Mouse (Mus musculus) stomach, embryonic 14.5 days (tissue): ENCODE measurements around the gene Erich3. TPM values are rescaled to one million over a fixed set of nuclear protein-coding genes. Genes with fewer than 3 reads are reported as not detected.

Source experiments
- ATAC-seq: fragments of 200-750 bp; cut with Nextera tagmentation; 2 replicates; pipeline ENCODE4 v1.8.0; 2017; ENCODE audit warnings: low read depth, moderate TSS enrichment; ENCODE audit not compliant: insufficient number of reproducible peaks, insufficient read depth, low FRiP score
- H3K27ac ChIP-seq: fragments of 300-500 bp; sonication (generic); 2 replicates; pipeline ENCODE4 v1.5.1; 2014; ENCODE audit warnings: mild to moderate bottlenecking, low read length, moderate library complexity, mixed read lengths
- H3K27me3 ChIP-seq: fragments of 300-500 bp; sonication (generic); 2 replicates; pipeline ENCODE4 v1.6.1; 2014; ENCODE audit warnings: low read length, control low read depth, mixed read lengths; ENCODE audit not compliant: control insufficient read depth, insufficient read depth
- H3K36me3 ChIP-seq: fragments of 300-500 bp; sonication (generic); 2 replicates; pipeline ENCODE4 v1.6.1; 2014; ENCODE audit warnings: mild to moderate bottlenecking, control low read depth, low read length, moderate library complexity, mixed read lengths; ENCODE audit not compliant: control insufficient read depth, insufficient read depth
- H3K4me1 ChIP-seq: fragments of 300-500 bp; sonication (generic); 2 replicates; pipeline ENCODE4 v1.6.1; 2014; ENCODE audit warnings: low read length, control low read depth, mixed read lengths; ENCODE audit not compliant: control insufficient read depth, insufficient read depth
- H3K4me2 ChIP-seq: fragments of 300-500 bp; sonication (generic); replicated peaks from 2 replicates; pipeline ENCODE4 v1.6.1; 2014; ENCODE audit warnings: low read depth, low read length, control low read depth
- H3K4me3 ChIP-seq: fragments of 300-500 bp; sonication (generic); 2 replicates; pipeline ENCODE4 v1.5.1; 2014; ENCODE audit warnings: low read depth, low read length, control low read depth
- H3K9ac ChIP-seq: fragments of 300-500 bp; sonication (generic); replicated peaks from 2 replicates; pipeline ENCODE4 v1.6.1; 2014; ENCODE audit warnings: low read depth, mild to moderate bottlenecking, control low read depth, low read length, moderate library complexity, mixed read lengths
- H3K9me3 ChIP-seq: fragments of 300-500 bp; sonication (generic); 2 replicates; pipeline ENCODE4 v1.6.1; 2016; ENCODE audit warnings: low read depth, low read length, control low read depth; ENCODE audit not compliant: control insufficient read depth
- WGBS: fragments of 180-500 bp; shearing (Covaris S2); extraction: QIAGEN DNeasy Blood & Tissue Kit; methylation state at CpG from one replicate; pipeline ENCODE4 v1.1.7; 2014; 5-methylcytosine and 5-hydroxymethylcytosine counted together
- polyA plus RNA-seq: library from polyadenylated mRNA; unstranded; fragments of >200 nt; fragmentation: Nextera tagmentation; extraction: Ambion mirVana; gene quantifications from 2 replicates; pipeline ENCODE4 v1.2.1, GENCODE M21; 2014

Erich3 gene
- polyA plus RNA-seq, 1 experiment from 2014 or later = 0.29 TPM

DNA sequence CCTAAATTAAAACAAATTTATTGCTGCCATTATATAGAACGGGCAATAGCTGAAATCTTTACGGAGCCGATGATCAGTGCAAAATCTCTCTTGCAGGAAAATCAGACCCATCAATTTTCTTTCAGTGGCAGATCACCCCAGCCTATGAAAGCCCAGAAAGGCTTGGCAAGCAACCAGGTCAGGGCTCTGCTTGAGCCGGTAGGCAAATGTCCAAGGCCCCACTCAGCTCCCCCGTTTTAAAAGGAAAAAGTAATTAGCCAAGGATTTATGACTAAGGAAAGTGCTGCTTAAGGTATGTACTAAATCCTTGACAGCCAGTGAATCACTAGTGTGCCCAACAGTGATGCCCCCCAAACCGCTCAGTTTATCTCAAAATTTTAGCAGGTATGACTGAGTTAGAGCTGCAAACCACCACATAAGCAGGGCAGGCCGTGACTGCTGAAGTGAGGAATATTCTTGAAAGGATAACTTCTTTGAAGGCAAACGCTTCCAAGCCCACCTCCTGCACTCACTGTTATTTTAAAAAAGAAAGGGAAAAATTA is 137.3 kb downstream of the Erich3 start:
- Histone ChIP-seq H3K9ac (no peak overlapping the region), H3K4me2 (no peak overlapping the region), H3K9me3 (no peaks in the 10 kb centered on the region), H3K36me3 (no peaks in the 10 kb centered on the region), H3K4me1 (no peaks in the 10 kb centered on the region), H3K4me3 (no peak overlapping the region), H3K27ac (no peak overlapping the region), H3K27me3 (no peaks in the 10 kb centered on the region)
- 0 out of 2 replicates have a peak, but pooled peaks have one; percentile 23 for ATAC-seq
- WGBS = 50% methylated on average over 8 of the region's 8 CpGs

DNA sequence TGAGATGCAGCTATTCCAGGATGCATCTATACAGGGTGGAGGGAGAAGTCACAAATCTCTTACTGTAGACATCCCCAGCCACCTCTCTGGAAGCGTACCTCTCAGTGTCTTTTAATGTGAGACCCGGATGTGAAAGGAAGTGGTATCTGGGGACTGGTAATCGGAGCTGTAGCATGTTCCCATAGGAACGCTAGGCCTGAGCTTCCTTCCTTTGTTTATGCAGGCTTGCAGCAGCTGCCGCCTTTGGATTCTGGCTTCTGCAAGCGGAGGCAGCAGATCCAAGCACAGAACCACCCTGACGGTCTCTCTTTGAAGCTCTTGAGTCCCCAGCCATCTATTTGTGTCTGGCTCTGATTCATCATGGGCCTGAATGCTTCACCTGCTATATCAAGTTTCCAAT is 143.0 kb downstream of the Erich3 start:
- WGBS = 22% methylated on average over 7 of the region's 7 CpGs
- ATAC-seq = no peak
- H3K27ac ChIP-seq = no peak overlapping the region

DNA sequence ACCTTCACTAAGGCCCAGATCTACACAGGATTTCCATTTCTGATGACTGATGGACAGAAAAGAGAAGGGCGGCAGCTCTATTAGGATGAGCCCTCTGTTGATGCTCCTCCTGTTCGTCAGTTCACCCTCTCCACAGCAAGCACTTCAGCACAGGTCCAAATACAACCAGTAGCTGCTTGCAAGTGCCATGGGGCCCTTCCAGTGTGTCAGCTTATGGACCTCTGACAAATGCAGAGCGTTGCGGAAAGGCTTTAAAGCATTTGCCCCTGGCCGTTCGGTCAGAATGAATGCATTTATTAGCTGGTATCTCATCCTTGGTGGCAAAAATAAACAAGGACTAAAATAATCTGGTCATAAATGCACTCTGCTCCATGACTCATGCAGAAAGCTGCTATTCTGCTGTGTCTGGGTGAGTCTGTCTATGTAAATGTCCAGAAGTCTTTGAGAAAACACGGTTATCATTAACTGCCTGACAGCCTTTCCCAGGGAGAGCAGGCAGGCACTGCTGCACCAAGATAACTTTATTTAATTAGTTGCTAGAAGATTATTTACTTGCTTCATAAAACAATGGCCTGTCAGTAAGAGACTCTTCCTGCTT is 146.7 kb downstream of the Erich3 start:
- H3K4me1 ChIP-seq = 0 out of 2 replicates have a peak, but pooled peaks cover 4% of the 10 kb centered on the region
- no peak overlapping the region for H3K4me2 ChIP-seq
- WGBS = 38% methylated on average over 7 of the region's 7 CpGs
- H3K9ac ChIP-seq = no peak overlapping the region
- H3K27ac ChIP-seq = no peak overlapping the region
- H3K27me3 ChIP-seq = no peaks in the 10 kb centered on the region
- no peak overlapping the region for H3K4me3 ChIP-seq
- no peaks in the 10 kb centered on the region for H3K9me3 ChIP-seq
- H3K36me3 ChIP-seq = no peaks in the 10 kb centered on the region
- ATAC-seq = no peak; the same call in 1 of the 2 replicates

More for the DNA sequence above, 143.0 kb downstream of the Erich3 start:
- Histone ChIP-seq H3K4me2 (no peak overlapping the region), H3K4me3 (no peak overlapping the region), H3K9me3 (no peaks in the 10 kb centered on the region), H3K36me3 (no peaks in the 10 kb centered on the region), H3K9ac (no peak overlapping the region), H3K27me3 (no peaks in the 10 kb centered on the region), H3K4me1 (0 out of 2 replicates have a peak, but pooled peaks cover 4% of the 10 kb centered on the region)

DNA sequence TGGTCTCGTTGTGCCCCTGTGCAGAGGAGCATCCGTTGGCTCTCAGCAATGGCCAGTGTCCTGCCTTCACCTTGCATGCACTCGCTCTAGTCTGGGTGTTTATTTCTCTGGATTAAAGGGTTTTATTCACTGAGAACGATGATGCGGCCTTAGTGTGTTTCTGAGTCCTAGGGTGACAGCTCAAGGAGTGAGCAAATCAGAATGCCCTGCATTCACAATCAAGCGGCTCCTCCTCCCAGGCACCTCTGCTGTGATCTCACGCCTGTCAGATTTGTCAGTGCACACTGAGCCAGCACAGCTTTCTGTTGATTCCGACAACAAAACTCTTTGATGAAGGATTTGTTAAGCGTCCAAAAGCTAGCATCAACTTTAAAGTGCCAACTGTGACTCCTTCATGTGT is 147.6 kb downstream of the Erich3 start:
- 20% methylated on average over 9 of the region's 9 CpGs for WGBS
- ATAC-seq = no peak
- Histone ChIP-seq H3K9me3 (no peaks in the 10 kb centered on the region), H3K36me3 (no peaks in the 10 kb centered on the region), H3K4me3 (no peak overlapping the region), H3K4me1 (0 out of 2 replicates have a peak, but pooled peaks cover 4% of the 10 kb centered on the region), H3K27me3 (no peaks in the 10 kb centered on the region), H3K27ac (no peak overlapping the region), H3K9ac (no peak overlapping the region), H3K4me2 (no peak overlapping the region)

DNA sequence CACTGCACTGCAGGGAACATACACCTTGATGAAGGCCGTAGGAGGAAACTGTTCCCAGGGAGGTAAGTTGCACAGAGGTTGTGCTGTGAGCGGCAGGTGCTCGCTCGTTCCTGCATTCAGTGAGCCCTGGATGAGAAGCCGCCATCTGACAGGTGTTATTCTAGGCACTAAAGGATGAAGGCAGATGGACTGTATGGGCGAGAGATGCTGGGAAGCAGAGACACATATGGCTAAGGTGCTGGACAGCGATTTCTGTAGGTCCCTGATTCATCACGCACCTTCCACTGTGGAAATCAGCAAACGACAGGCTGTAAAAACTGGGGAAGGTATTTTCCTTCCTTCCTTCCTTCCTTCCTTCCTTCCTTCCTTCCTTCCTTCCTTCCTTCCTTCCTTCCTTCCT is 148.2 kb downstream of the Erich3 start:
- ATAC-seq = no peak
- no peak overlapping the region for H3K4me3 ChIP-seq

DNA sequence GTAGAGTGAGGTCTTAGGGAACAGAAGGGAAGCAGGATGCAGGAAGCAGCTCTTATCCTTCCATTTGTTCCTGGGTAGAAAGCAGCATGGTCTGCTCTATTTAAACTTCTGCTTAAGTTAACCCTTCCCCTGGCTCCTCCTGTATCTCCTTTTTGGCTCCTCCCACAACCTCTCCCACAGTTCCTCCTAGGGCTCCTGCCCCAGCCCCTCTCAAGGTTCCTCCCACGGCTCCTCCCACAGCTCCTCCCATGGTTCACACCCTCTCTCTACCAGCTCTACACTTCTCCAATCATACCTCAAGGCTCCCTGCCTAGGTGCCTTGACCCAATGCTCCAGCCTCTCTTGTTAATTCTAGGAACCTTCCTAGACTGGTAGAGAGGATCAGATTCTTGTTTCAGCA is 149.2 kb downstream of the Erich3 start:
- WGBS = 33% methylated on average over 1 of the region's 1 CpGs
- H3K4me1 ChIP-seq = no peaks in the 10 kb centered on the region
- peaks cover 3% of the 10 kb centered on the region; the same call in 1 of the 2 replicates for H3K27me3 ChIP-seq
- no peaks in the 10 kb centered on the region for H3K36me3 ChIP-seq
- no peaks in the 10 kb centered on the region for H3K9me3 ChIP-seq
- no peak overlapping the region for H3K4me2 ChIP-seq
- H3K27ac ChIP-seq = no peak overlapping the region
- no peak overlapping the region for H3K9ac ChIP-seq
- ATAC-seq = no peak
- H3K4me3 ChIP-seq = no peak overlapping the region

More for the DNA sequence above, 148.2 kb downstream of the Erich3 start:
- H3K9me3 ChIP-seq = no peaks in the 10 kb centered on the region
- no peaks in the 10 kb centered on the region for H3K36me3 ChIP-seq
- H3K4me2 ChIP-seq = no peak overlapping the region
- no peaks in the 10 kb centered on the region for H3K4me1 ChIP-seq
- no peaks in the 10 kb centered on the region for H3K27me3 ChIP-seq
- H3K9ac ChIP-seq = no peak overlapping the region
- WGBS = 53% methylated on average over 9 of the region's 9 CpGs
- H3K27ac ChIP-seq = no peak overlapping the region

DNA sequence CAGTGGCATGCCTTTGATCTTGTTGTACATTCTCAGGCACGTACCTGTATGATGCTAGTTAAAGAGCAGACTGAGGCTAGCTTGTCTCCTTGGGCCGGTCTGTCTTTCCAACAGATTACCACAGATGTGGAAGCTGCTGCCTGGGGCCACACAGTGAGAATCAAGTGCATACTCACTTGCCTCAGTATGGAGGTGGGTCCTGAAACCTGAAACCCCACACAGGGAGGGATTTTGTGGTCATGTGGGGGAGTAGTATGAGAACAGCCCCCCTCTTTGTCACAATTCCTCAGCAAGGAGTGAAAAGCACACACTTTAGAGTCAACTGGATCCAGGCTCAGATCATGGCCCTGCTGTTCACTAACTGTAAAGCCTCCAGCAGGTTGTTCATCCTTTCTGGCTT is 151.9 kb downstream of the Erich3 start:
- Histone ChIP-seq H3K4me1 (no peaks in the 10 kb centered on the region), H3K9me3 (no peaks in the 10 kb centered on the region), H3K36me3 (no peaks in the 10 kb centered on the region), H3K4me2 (no peak overlapping the region), H3K27me3 (peaks cover 3% of the 10 kb centered on the region; the same call in 1 of the 2 replicates), H3K27ac (no peak overlapping the region), H3K9ac (no peak overlapping the region), H3K4me3 (no peak overlapping the region)
- ATAC-seq = no peak
- 40% methylated on average over 2 of the region's 2 CpGs for WGBS

DNA sequence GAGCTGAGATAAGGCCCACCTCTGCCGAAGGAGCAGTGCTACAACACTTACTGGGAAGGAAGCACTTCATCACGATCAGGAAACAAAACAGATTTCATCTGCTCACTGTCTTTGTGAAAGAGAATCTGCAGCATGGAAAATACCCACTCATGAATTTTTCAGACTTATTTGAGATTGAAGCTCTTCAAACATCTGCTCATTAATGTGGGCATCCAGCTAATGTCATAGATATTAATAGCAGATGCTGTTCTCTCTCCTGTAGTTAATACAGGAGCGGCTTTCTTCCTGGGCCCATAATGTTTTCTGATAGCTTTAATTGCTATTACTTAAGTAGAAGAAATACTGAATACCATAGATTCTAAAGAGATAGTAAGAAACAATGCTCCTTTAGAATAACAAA is 152.6 kb downstream of the Erich3 start:
- Histone ChIP-seq H3K9ac (no peak overlapping the region), H3K27ac (no peak overlapping the region), H3K9me3 (no peaks in the 10 kb centered on the region), H3K27me3 (peaks cover 3% of the 10 kb centered on the region; the same call in 1 of the 2 replicates), H3K4me2 (no peak overlapping the region), H3K4me3 (no peak overlapping the region), H3K4me1 (no peaks in the 10 kb centered on the region), H3K36me3 (no peaks in the 10 kb centered on the region)
- WGBS = 68% methylated on average over 3 of the region's 3 CpGs
- no peak for ATAC-seq
